Mouse (Mus musculus): ENCODE results near the gene Dnah7c.
"Not testable (repeated sequence)": the region's sequence is repeated elsewhere in the genome, so short reads cannot be mapped to it uniquely, and the experiment has no call there.

Gene Dnah7c

DNA sequence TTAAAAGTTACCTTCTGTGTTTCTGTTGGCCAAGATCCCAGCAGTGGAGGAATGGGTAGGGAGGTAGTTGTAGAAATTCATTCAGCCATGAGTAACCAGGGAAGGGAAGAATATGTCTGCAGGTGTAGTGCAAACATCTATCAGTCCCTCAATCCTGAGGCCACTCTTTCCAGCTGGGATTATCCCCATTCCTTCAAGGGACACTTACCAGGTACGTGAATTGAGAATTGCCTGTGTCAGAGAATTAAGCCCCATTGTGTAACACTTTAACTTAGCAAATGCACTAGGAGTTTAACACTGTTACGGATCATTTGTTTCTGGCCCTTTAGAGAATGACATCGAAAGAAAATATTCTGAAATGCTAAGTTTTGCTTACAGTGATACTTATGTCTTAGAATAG, 304.3 kb downstream of the Dnah7c start:
- not testable (repeated sequence) for DNase-seq (ENCODE audit: low spot score in 2 of 2)

DNA sequence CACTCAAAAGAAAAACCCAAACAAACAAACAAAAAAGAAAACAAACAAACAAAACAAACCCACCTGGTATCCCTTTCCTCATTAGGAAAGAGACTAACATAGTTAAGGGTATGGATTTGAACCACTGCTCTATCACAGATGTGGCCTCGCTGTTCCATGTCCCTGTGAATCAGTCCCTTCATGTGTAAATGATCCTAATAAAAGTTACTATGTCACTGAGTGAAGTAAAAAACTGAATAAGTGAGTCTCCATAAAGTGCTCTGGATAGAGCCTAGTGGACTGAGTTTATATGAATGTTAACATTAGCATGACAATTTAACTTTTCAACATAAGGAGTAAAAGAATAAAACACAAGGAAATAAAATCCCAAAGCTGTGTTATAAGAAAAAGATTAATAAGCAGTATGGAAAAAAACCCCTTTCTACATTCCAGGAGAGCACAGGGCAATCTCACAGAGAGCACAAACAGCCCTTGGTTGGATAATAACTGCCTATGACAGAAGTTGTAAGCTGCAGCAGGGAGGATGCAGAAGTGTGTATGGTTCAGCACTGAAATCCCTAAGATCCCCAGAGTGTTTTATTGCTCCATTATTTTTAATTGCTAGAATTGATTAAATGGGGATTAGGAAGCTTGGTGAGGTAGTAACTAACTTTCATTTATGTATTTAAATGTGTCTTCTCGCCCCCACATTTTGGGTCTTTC, 308.2 kb downstream of the Dnah7c start:
- not testable (repeated sequence) for DNase-seq (ENCODE audit: low spot score in 2 of 2)

- DNase-seq (ENCODE audit: low spot score in 2 of 2), result not testable (repeated sequence)
Measured at GRCm38 (mm10) chr1:46734455-46734854, 309.1 kb downstream of the Dnah7c start.

GRCm38 (mm10) chr1:46764600-46764999, 339.2 kb downstream of the Dnah7c start:
- not testable (repeated sequence) for DNase-seq (ENCODE audit: low spot score in 2 of 2)

DNA sequence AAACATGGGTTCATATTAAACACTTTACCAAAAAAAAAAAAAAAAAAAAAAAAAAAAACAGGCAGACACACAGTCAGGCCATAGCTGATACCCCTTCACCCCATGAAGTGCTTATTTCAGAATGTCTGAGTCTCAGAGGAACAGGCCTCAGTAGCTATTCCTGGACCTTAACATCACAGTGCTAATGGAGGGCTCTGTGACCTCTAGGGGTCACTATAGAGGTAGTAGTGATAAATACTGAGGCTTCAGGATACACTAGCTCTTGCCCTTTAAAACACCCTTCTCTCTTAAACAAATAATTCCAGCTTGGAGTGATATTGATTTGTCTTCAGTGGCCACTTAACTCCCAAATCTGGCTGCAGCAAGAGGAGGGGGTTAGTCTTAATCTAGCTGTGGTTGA, 343.9 kb downstream of the Dnah7c start:
- not testable (repeated sequence) for DNase-seq (ENCODE audit: low spot score in 2 of 2)

GRCm38 (mm10) chr1:46770077-46770695, 344.8 kb downstream of the Dnah7c start:
- not testable (repeated sequence) for DNase-seq (ENCODE audit: low spot score in 2 of 2)

GRCm38 (mm10) chr1:46782227-46782626, 356.8 kb downstream of the Dnah7c start:
- not testable (repeated sequence) for DNase-seq (ENCODE audit: low spot score in 2 of 2)

DNA sequence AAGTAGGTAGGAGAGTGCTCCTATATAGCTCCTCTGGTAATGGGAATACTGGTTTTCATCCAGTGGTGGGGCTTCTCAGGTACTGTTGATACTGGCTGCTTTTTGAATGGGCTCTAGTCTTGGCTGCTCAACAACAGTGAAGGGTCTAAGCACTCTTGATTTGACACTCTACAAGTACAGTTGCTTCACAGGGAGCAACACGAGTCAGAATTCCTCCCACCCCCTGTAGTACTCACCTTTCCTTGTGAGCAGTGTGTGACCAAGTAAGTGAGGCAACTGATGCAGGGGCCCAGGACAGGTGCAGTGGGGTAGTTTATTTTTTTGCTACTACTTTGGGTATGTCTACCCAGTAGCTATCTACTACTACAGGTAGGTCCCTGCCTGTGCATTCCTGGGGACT, 379.7 kb downstream of the Dnah7c start:
- DNase-seq (ENCODE audit: low spot score in 2 of 2), result no peak

DNA sequence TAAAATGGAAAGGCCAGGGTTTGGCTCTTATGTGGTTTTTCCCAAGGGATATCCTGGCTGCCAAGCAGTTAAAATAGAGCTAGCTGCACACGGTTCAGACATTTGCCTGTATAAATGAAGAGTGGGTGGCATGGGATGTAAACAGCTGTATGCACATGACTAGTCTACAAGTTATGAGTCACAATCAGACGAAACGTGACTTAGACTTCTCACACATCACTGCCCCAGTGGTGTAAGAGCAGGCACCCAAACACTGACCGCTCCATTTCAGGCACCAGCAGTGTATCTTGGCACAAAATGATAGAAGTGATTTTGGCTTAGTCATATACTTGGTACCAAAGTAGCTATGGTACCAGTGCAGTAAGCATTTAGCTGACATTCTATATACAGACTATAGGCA, 383.2 kb downstream of the Dnah7c start:
- not testable (repeated sequence) for DNase-seq (ENCODE audit: low spot score in 2 of 2)

DNA sequence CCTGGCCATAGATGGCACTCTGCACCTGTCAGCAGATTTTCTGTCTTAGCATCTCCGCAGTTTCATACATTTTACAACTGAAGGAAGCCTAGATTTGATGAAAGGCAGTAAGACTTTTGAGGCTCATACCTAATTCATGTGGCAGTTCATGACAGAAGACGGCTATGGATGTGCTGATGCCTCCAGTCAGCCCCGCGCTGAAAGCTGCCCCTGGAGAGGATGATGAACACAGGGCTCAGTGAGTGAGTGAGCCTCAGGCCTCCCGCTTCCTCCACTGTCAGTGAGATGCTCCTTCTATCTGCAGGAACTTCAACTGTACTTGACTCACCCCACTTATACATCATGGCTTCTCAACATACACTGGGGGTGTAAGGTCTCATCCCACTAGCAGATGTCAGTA, 392.5 kb downstream of the Dnah7c start:
- no peak for DNase-seq (ENCODE audit: low spot score in 2 of 2)

DNA sequence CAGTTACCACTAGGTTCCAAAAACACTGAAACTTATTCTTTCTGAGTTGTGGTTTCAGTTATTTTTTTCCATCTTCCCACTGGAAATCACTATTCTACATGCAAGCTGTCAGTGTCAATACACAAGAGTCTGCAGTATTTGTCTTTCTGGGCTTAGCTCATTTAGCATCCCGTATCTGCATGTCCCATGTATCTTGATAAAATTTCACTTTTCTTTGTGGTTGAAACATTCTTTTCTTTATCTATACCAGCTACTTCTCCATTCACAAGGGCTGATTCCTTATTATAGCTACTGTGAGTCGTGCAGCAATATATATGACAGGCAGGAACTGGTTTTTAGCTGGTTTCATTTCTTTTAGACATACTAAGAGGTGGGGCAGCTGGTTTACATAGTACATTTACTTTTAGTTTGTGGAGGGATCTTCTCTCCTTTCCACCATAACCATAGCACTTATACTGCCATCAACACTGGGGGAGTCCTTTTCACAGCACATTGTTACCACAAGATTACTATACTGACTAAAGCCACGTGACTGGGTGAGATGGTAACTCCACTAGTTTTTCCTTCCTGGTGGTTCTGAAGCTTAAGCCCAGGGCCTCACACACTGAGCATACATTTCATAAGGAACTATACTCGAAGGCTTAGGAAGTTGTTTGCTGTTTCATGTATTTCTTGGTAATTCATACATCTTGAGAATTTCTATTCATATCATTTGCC, 397.0 kb downstream of the Dnah7c start:
- DNase-seq (ENCODE audit: low spot score in 2 of 2), result no peak

DNA sequence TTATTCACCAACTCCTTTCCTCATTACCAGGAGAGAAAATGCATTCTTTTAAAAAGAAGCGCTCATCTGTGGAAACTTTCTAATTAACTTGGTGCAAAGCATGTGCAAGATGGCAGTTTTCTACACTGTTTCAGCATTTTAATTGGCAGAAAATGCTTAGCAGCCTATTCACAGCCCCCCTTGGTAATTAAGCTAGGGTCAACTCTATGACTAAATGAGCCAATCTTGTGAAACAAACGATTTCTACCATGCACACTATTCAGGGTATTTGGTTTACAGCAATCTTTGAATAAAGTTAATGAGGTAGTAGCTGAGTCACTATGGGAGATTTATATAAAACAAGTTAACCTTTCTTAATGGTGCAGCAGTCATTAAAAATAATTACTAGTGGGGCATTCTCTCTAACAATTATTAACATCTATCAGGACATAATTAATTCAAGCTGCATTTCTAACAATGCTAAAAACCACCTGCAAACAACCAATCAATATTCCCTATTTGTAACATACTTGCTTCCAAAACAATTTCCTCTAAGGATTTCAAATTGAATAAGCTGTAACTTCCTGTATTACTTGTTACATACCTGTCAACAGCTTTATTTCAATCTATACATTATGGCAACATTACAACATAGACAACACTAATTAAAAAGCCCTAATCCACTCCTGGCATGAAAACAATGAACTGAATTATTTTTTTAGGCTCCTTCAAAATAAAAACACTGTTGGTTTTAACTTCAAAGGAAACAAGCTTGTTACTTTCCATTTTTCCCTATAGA, 404.9 kb downstream of the Dnah7c start:
- no peak for DNase-seq (ENCODE audit: low spot score in 2 of 2)

GRCm38 (mm10) chr1:46831927-46832326, 406.5 kb downstream of the Dnah7c start:
- DNase-seq (ENCODE audit: low spot score in 2 of 2), result peak in 1 of 2 experiments; percentile 41

DNA sequence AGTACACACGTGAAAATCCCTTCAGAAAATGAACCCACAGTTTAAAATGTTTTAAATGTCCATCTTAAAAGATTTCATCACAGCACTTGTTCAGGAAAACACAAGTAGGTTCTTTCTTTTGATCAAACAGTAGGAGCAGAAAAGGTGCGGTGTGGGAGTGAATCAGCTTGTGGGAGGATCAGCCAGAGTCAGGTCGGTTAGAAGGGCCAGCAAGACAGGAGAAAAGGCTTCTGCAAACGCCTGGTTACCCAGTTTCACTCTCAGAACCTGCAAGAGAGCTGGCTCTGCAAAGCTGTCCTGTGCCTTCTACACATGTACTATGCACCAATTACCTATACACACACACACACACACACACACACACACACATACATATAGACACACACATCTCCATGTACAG, 418.0 kb downstream of the Dnah7c start:
- no peak for DNase-seq (ENCODE audit: low spot score in 2 of 2)

DNA sequence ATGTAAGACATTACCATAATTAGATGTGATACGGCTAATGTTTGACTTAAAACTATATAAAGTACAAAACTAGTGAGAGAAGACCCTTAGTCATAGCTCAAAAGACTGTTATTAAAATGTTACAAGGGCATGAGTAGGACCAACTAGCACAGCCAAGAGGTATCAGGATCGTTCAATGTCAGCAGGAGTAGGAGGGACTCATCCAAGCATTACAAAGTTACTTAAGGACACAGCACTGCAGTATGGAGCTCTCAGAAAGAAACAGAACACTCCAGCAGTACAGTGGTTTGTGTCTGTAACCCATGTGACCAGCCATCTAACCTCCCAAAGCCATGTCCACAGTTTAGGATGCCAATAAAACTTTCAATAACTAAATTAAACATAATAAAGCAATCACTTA, 418.9 kb downstream of the Dnah7c start:
- DNase-seq (ENCODE audit: low spot score in 2 of 2), result no peak

GRCm38 (mm10) chr1:46845221-46845620, 419.8 kb downstream of the Dnah7c start:
- no peak for DNase-seq (ENCODE audit: low spot score in 2 of 2)

- peak; percentile 60 to 80 for DNase-seq (ENCODE audit: low spot score in 2 of 2)
Measured at GRCm38 (mm10) chr1:46849758-46850157, 424.4 kb downstream of the Dnah7c start.

GRCm38 (mm10) chr1:46851586-46851985, 426.2 kb downstream of the Dnah7c start:
- no peak for DNase-seq (ENCODE audit: low spot score in 2 of 2)

DNA sequence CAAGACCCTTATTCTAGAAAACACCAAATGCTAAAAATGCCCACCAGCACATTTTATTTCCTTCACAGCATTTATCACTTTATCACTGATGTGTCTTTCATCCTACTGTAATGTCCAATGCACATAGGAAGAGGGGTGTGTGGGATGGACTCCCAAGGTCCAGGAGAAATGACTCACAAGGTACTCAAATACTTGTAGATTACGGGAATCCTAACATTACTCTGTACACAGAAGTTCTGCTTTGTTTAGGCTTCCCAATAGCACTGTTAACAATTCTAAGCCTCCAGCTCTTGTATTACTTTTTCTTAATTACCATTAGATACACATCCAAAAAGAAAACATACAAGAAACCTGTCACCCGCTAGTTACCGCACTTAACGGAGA, 426.8 kb downstream of the Dnah7c start:
- DNase-seq (ENCODE audit: low spot score in 2 of 2), result no peak

DNA sequence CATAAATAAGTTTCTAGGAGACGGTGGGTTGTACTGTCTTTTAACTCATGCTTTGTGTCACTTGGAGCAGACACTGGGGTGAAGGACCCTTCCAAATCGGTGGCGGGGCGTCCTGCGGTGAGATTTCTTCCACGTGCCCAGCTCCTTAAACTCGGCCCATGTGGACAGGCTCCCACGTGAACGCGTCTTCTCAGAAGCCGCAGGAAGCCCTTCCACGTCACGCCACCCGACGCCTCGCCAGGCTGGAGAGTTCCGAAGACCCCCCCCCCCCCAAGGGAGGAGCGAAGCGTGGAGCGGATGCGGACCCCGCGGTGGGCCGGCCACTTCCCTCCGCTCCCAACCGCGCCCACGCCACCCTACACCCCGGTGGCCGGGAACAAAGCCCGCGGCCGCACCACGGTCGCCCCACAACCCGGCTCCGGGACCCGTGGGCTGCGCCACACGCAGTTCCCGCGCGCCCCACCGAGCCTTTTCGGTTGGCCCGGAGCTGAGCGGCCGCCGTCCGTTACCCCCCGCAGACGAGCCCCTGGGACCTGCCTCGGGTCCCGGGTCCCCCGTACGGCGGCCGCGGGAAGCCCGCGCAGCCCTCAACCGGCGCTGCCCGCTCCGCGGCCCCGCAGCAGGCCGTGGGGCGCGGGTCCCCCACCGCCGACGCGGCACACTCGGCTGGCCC, 427.3 kb downstream of the Dnah7c start:
- DNase-seq (ENCODE audit: low spot score in 2 of 2), result peak; percentile 65 to 71

- DNase-seq (ENCODE audit: low spot score in 2 of 2), result peak; percentile 98 to 99
Measured at GRCm38 (mm10) chr1:46853317-46854035, 428.1 kb downstream of the Dnah7c start.

Data from heart, adult 9 months (tissue).